Mouse (Mus musculus): Measurements from ENCODE around the gene Flot1. TPM values are rescaled to one million over a fixed set of nuclear protein-coding genes. Genes with fewer than 3 reads are reported as not detected.

Flot1 gene
- polyA plus RNA-seq (2014; fragmentation: Illumina TruSeq; extraction: RNeasy Lipid Tissue Mini Kit (QIAGEN cat#74804); ENCODE audit: low read depth, low replicate concordance): 8.4 TPM

GRCm38 (mm10) chr17:35822964-35823937, at the start of gene Flot1:
Gene Flot1, plus strand, starts transcription at chr17:35823230.

GRCm38 (mm10) chr17:35821439-35822430, 1.3 kb upstream of the Flot1 start, which contains the start of gene Ier3:
Gene Ier3, plus strand, starts transcription at chr17:35821684.

GRCm38 (mm10) chr17:35838122-35838544, 15.1 kb downstream of the Flot1 start, which contains the start of gene Tubb5:
Gene Tubb5, minus strand, starts transcription at chr17:35838306.

GRCm38 (mm10) chr17:35841076-35841950, 18.3 kb downstream of the Flot1 start, which contains the start of gene Mdc1:
Gene Mdc1, plus strand, starts transcription at chr17:35841515.

GRCm38 (mm10) chr17:35861198-35861857, 38.3 kb downstream of the Flot1 start, which contains the start of gene Nrm:
Gene Nrm, plus strand, starts transcription at chr17:35861318.

GRCm38 (mm10) chr17:35865481-35866280, 42.7 kb downstream of the Flot1 start, which contains the start of gene Ppp1r18:
Gene Ppp1r18, plus strand, starts transcription at chr17:35865593.

GRCm38 (mm10) chr17:35879245-35880057, 56.4 kb downstream of the Flot1 start, which contains the start of gene Dhx16:
Gene Dhx16, plus strand, starts transcription at chr17:35879819.

Other genes starting within 250 kb of the Flot1 start
- not detected for gene Sfta2, start 221.7 kb upstream of the Flot1 start, polyA plus RNA-seq (2014; fragmentation: Illumina TruSeq; extraction: RNeasy Lipid Tissue Mini Kit (QIAGEN cat#74804); ENCODE audit: low read depth, low replicate concordance)
- not detected for gene Gm9573, start 196.6 kb upstream of the Flot1 start, polyA plus RNA-seq (2014; fragmentation: Illumina TruSeq; extraction: RNeasy Lipid Tissue Mini Kit (QIAGEN cat#74804); ENCODE audit: low read depth, low replicate concordance)
- not detected for gene Mucl3, start 179.5 kb upstream of the Flot1 start, polyA plus RNA-seq (2014; fragmentation: Illumina TruSeq; extraction: RNeasy Lipid Tissue Mini Kit (QIAGEN cat#74804); ENCODE audit: low read depth, low replicate concordance)
- 0.28 TPM for gene Vars2, start 155.6 kb upstream of the Flot1 start, polyA plus RNA-seq (2014; fragmentation: Illumina TruSeq; extraction: RNeasy Lipid Tissue Mini Kit (QIAGEN cat#74804); ENCODE audit: low read depth, low replicate concordance)
- 2.5 TPM for gene Gtf2h4, start 149.5 kb upstream of the Flot1 start, polyA plus RNA-seq (2014; fragmentation: Illumina TruSeq; extraction: RNeasy Lipid Tissue Mini Kit (QIAGEN cat#74804); ENCODE audit: low read depth, low replicate concordance)
- 7.5 TPM for gene Ddr1, start 118.6 kb upstream of the Flot1 start, polyA plus RNA-seq (2014; fragmentation: Illumina TruSeq; extraction: RNeasy Lipid Tissue Mini Kit (QIAGEN cat#74804); ENCODE audit: low read depth, low replicate concordance)
- 3.5 TPM for gene Ier3, start 1.5 kb upstream of the Flot1 start, polyA plus RNA-seq (2014; fragmentation: Illumina TruSeq; extraction: RNeasy Lipid Tissue Mini Kit (QIAGEN cat#74804); ENCODE audit: low read depth, low replicate concordance)
- gene Tubb5, start 15.1 kb downstream of the Flot1 start, polyA plus RNA-seq (2014; fragmentation: Illumina TruSeq; extraction: RNeasy Lipid Tissue Mini Kit (QIAGEN cat#74804); ENCODE audit: low read depth, low replicate concordance): 32.5 TPM
- 12.7 TPM for gene Mdc1, start 18.3 kb downstream of the Flot1 start, polyA plus RNA-seq (2014; fragmentation: Illumina TruSeq; extraction: RNeasy Lipid Tissue Mini Kit (QIAGEN cat#74804); ENCODE audit: low read depth, low replicate concordance)
- gene Nrm, start 38.1 kb downstream of the Flot1 start, polyA plus RNA-seq (2014; fragmentation: Illumina TruSeq; extraction: RNeasy Lipid Tissue Mini Kit (QIAGEN cat#74804); ENCODE audit: low read depth, low replicate concordance): 3.1 TPM
- 1.8 TPM for gene Ppp1r18, start 42.4 kb downstream of the Flot1 start, polyA plus RNA-seq (2014; fragmentation: Illumina TruSeq; extraction: RNeasy Lipid Tissue Mini Kit (QIAGEN cat#74804); ENCODE audit: low read depth, low replicate concordance)
- 32.7 TPM for gene Dhx16, start 56.6 kb downstream of the Flot1 start, polyA plus RNA-seq (2014; fragmentation: Illumina TruSeq; extraction: RNeasy Lipid Tissue Mini Kit (QIAGEN cat#74804); ENCODE audit: low read depth, low replicate concordance)
- gene 2310061I04Rik, start 74.2 kb downstream of the Flot1 start, polyA plus RNA-seq (2014; fragmentation: Illumina TruSeq; extraction: RNeasy Lipid Tissue Mini Kit (QIAGEN cat#74804); ENCODE audit: low read depth, low replicate concordance): 25.9 TPM
- 14.4 TPM for gene Atat1, start 86.8 kb downstream of the Flot1 start, polyA plus RNA-seq (2014; fragmentation: Illumina TruSeq; extraction: RNeasy Lipid Tissue Mini Kit (QIAGEN cat#74804); ENCODE audit: low read depth, low replicate concordance)
- 11.0 TPM for gene Mrps18b, start 93.2 kb downstream of the Flot1 start, polyA plus RNA-seq (2014; fragmentation: Illumina TruSeq; extraction: RNeasy Lipid Tissue Mini Kit (QIAGEN cat#74804); ENCODE audit: low read depth, low replicate concordance)
- 49.3 TPM for gene Ppp1r10, start 93.2 kb downstream of the Flot1 start, polyA plus RNA-seq (2014; fragmentation: Illumina TruSeq; extraction: RNeasy Lipid Tissue Mini Kit (QIAGEN cat#74804); ENCODE audit: low read depth, low replicate concordance)
- gene Abcf1, start 146.5 kb downstream of the Flot1 start, polyA plus RNA-seq (2014; fragmentation: Illumina TruSeq; extraction: RNeasy Lipid Tissue Mini Kit (QIAGEN cat#74804); ENCODE audit: low read depth, low replicate concordance): 41.4 TPM
- 1.1 TPM for gene Gnl1, start 156.6 kb downstream of the Flot1 start, polyA plus RNA-seq (2014; fragmentation: Illumina TruSeq; extraction: RNeasy Lipid Tissue Mini Kit (QIAGEN cat#74804); ENCODE audit: low read depth, low replicate concordance)
- gene Prr3, start 157.0 kb downstream of the Flot1 start, polyA plus RNA-seq (2014; fragmentation: Illumina TruSeq; extraction: RNeasy Lipid Tissue Mini Kit (QIAGEN cat#74804); ENCODE audit: low read depth, low replicate concordance): 3.3 TPM
- gene H2-T24, start 197.3 kb downstream of the Flot1 start, polyA plus RNA-seq (2014; fragmentation: Illumina TruSeq; extraction: RNeasy Lipid Tissue Mini Kit (QIAGEN cat#74804); ENCODE audit: low read depth, low replicate concordance): 4.8 TPM
- 10.6 TPM for gene H2-T23, start 209.6 kb downstream of the Flot1 start, polyA plus RNA-seq (2014; fragmentation: Illumina TruSeq; extraction: RNeasy Lipid Tissue Mini Kit (QIAGEN cat#74804); ENCODE audit: low read depth, low replicate concordance)
- 14.1 TPM for gene H2-T22, start 219.5 kb downstream of the Flot1 start, polyA plus RNA-seq (2014; fragmentation: Illumina TruSeq; extraction: RNeasy Lipid Tissue Mini Kit (QIAGEN cat#74804); ENCODE audit: low read depth, low replicate concordance)
- gene Gm6034, start 219.7 kb downstream of the Flot1 start, polyA plus RNA-seq (2014; fragmentation: Illumina TruSeq; extraction: RNeasy Lipid Tissue Mini Kit (QIAGEN cat#74804); ENCODE audit: low read depth, low replicate concordance): not detected
- not detected for gene Gm11127, start 235.1 kb downstream of the Flot1 start, polyA plus RNA-seq (2014; fragmentation: Illumina TruSeq; extraction: RNeasy Lipid Tissue Mini Kit (QIAGEN cat#74804); ENCODE audit: low read depth, low replicate concordance)